Mouse (Mus musculus) hematopoietic stem cell, adult 5-6 weeks (primary cell): ENCODE results near the gene Lingo1. TPM values are rescaled to one million over a fixed set of nuclear protein-coding genes. Genes with fewer than 3 reads are reported as not detected.

Experiments
- ATAC-seq, 2 experiments: fragments of 125-278 bp in 1 of 2; replicated peaks in 1 of 2; 2 replicates each; pipeline ENCODE4 v1.8.0; 2016 to 2017; ENCODE audit warnings: inconsistent platforms in 2 of 2, mild to moderate bottlenecking in 2 of 2, moderate number of reproducible peaks in 2 of 2, low read depth in 1 of 2, moderate TSS enrichment in 1 of 2; ENCODE audit not compliant: low FRiP score in 2 of 2, poor library complexity in 2 of 2, severe bottlenecking in 2 of 2, insufficient read depth in 1 of 2, low TSS enrichment in 1 of 2
- total RNA-seq: library from RNA; stranded (forward); fragments of 172-1452, 232-1000 nt; gene quantifications from 2 replicates; pipeline ENCODE4 v1.2.3, GENCODE M21; 2017

The Lingo1 gene
- total RNA-seq, 1 experiment from 2014 or later, result not detected

- ATAC-seq, result no peak
These were observed 134.9 kb downstream of the Lingo1 start for GRCm38 (mm10) chr9:56661217-56661840.

- ATAC-seq, result no peak
These were observed 137.7 kb downstream of the Lingo1 start for GRCm38 (mm10) chr9:56658580-56658979.

- no peak for ATAC-seq
These were observed 138.3 kb downstream of the Lingo1 start for GRCm38 (mm10) chr9:56657996-56658398.

- ATAC-seq, result 0 out of 4 replicates have a peak, but pooled peaks of 1 of the 2 experiments have one; percentile 37
These were observed 139.3 kb downstream of the Lingo1 start for GRCm38 (mm10) chr9:56656766-56657542.

- ATAC-seq, result no peak
These were observed 141.1 kb downstream of the Lingo1 start for GRCm38 (mm10) chr9:56655167-56655566.

- ATAC-seq, result no peak
These were observed 143.7 kb downstream of the Lingo1 start for GRCm38 (mm10) chr9:56652551-56652950.

GRCm38 (mm10) chr9:56651586-56651985 is 144.7 kb downstream of the Lingo1 start:
- no peak for ATAC-seq

- ATAC-seq, result no peak
These were observed 149.8 kb downstream of the Lingo1 start for GRCm38 (mm10) chr9:56646227-56647025.

GRCm38 (mm10) chr9:56643474-56643873 is 152.8 kb downstream of the Lingo1 start:
- no peak for ATAC-seq

- ATAC-seq, result peak in 1 of 2 experiments; percentile 54; a peak in 1 of 4 replicates
These were observed 157.9 kb downstream of the Lingo1 start for GRCm38 (mm10) chr9:56638226-56638905.

GRCm38 (mm10) chr9:56637403-56637857 is 158.8 kb downstream of the Lingo1 start:
- no peak for ATAC-seq

GRCm38 (mm10) chr9:56636766-56637402 is 159.4 kb downstream of the Lingo1 start:
- ATAC-seq, result no peak

GRCm38 (mm10) chr9:56636214-56636613 is 160.1 kb downstream of the Lingo1 start:
- peak; percentile 77 to 84; a peak in 3 of 4 replicates for ATAC-seq

- no peak for ATAC-seq
These were observed 160.7 kb downstream of the Lingo1 start for GRCm38 (mm10) chr9:56635498-56636121.

GRCm38 (mm10) chr9:56635121-56635497 is 161.2 kb downstream of the Lingo1 start:
- no peak for ATAC-seq

GRCm38 (mm10) chr9:56634406-56635120 is 161.7 kb downstream of the Lingo1 start:
- no peak for ATAC-seq
